Mouse (Mus musculus): ENCODE data around the gene Bcl2l13. TPM values are rescaled to one million over a fixed set of nuclear protein-coding genes. Genes with fewer than 3 reads are reported as not detected.

Bcl2l13 gene
- polyA plus RNA-seq, 1 experiment from 2014 or later: 26.2 TPM

- DNase-seq (ENCODE audit: low spot score) (no peak), ATAC-seq (ENCODE audit: low read depth) (no peak)
- Histone ChIP-seq H3K9ac (ENCODE audit: low read depth, low read length) (no peak overlapping the region), H3K9me3 (ENCODE audit: control insufficient read depth, low read length) (no peaks in the 10 kb centered on the region), H3K27me3 (replicated peaks; ENCODE audit: control insufficient read depth, insufficient read depth, low read length) (no peaks in the 10 kb centered on the region), H3K4me1 (ENCODE audit: control insufficient read depth, insufficient read depth, low read length) (no peaks in the 10 kb centered on the region), H3K27ac (replicated peaks; ENCODE audit: low read depth, low read length) (no peak overlapping the region), H3K4me3 (ENCODE audit: low read depth, low read length) (no peak overlapping the region), H3K4me2 (ENCODE audit: low read depth, low read length) (no peak overlapping the region), H3K36me3 (ENCODE audit: control insufficient read depth, insufficient read depth, low read length) (peaks cover 26% of the 10 kb centered on the region)
- WGBS: 90% methylated on average over 7 of the region's 7 CpGs
These were observed 97.7 kb downstream of the Bcl2l13 start for GRCm38 (mm10) chr6:120933670-120934069.

GRCm38 (mm10) chr6:120934176-120934575 is 98.2 kb downstream of the Bcl2l13 start:
- Histone ChIP-seq H3K9ac (ENCODE audit: low read depth, low read length) (no peak overlapping the region), H3K36me3 (ENCODE audit: control insufficient read depth, insufficient read depth, low read length) (peaks cover 26% of the 10 kb centered on the region), H3K4me1 (ENCODE audit: control insufficient read depth, insufficient read depth, low read length) (no peaks in the 10 kb centered on the region), H3K4me2 (ENCODE audit: low read depth, low read length) (no peak overlapping the region), H3K27me3 (replicated peaks; ENCODE audit: control insufficient read depth, insufficient read depth, low read length) (no peaks in the 10 kb centered on the region), H3K27ac (replicated peaks; ENCODE audit: low read depth, low read length) (no peak overlapping the region), H3K9me3 (ENCODE audit: control insufficient read depth, low read length) (no peaks in the 10 kb centered on the region), H3K4me3 (ENCODE audit: low read depth, low read length) (no peak overlapping the region)
- ATAC-seq (ENCODE audit: low read depth): no peak
- no peak for DNase-seq (ENCODE audit: low spot score)
- 57% methylated on average over 4 of the region's 4 CpGs for WGBS

GRCm38 (mm10) chr6:120937104-120937617 is 101.1 kb downstream of the Bcl2l13 start:
- DNase-seq (ENCODE audit: low spot score): no peak
- Histone ChIP-seq H3K4me1 (ENCODE audit: control insufficient read depth, insufficient read depth, low read length) (no peaks in the 10 kb centered on the region), H3K4me3 (ENCODE audit: low read depth, low read length) (no peak overlapping the region), H3K27me3 (replicated peaks; ENCODE audit: control insufficient read depth, insufficient read depth, low read length) (no peaks in the 10 kb centered on the region), H3K36me3 (ENCODE audit: control insufficient read depth, insufficient read depth, low read length) (peaks cover 22% of the 10 kb centered on the region), H3K9ac (ENCODE audit: low read depth, low read length) (no peak overlapping the region), H3K4me2 (ENCODE audit: low read depth, low read length) (no peak overlapping the region), H3K9me3 (ENCODE audit: control insufficient read depth, low read length) (no peaks in the 10 kb centered on the region), H3K27ac (replicated peaks; ENCODE audit: low read depth, low read length) (no peak overlapping the region)
- 76% methylated on average over 16 of the region's 16 CpGs for WGBS
- ATAC-seq (ENCODE audit: low read depth): no peak

- Histone ChIP-seq H3K27ac (replicated peaks; ENCODE audit: low read depth, low read length) (no peak overlapping the region), H3K9ac (ENCODE audit: low read depth, low read length) (no peak overlapping the region), H3K27me3 (replicated peaks; ENCODE audit: control insufficient read depth, insufficient read depth, low read length) (no peaks in the 10 kb centered on the region), H3K4me1 (ENCODE audit: control insufficient read depth, insufficient read depth, low read length) (no peaks in the 10 kb centered on the region), H3K36me3 (ENCODE audit: control insufficient read depth, insufficient read depth, low read length) (peaks cover 13% of the 10 kb centered on the region), H3K9me3 (ENCODE audit: control insufficient read depth, low read length) (no peaks in the 10 kb centered on the region), H3K4me2 (ENCODE audit: low read depth, low read length) (no peak overlapping the region), H3K4me3 (ENCODE audit: low read depth, low read length) (no peak overlapping the region)
- ATAC-seq (ENCODE audit: low read depth) (no peak), DNase-seq (ENCODE audit: low spot score) (no peak)
- WGBS: 80% methylated on average over 11 of the region's 11 CpGs
These were observed 102.1 kb downstream of the Bcl2l13 start for GRCm38 (mm10) chr6:120937999-120938608.

- peaks cover 12% of the 10 kb centered on the region for H3K36me3 ChIP-seq (ENCODE audit: control insufficient read depth, insufficient read depth, low read length)
These were observed 102.9 kb downstream of the Bcl2l13 start for GRCm38 (mm10) chr6:120938763-120939450.

GRCm38 (mm10) chr6:120939783-120940182 is 103.8 kb downstream of the Bcl2l13 start:
- ATAC-seq (ENCODE audit: low read depth) (no peak), DNase-seq (ENCODE audit: low spot score) (no peak)
- WGBS: 69% methylated on average over 3 of the region's 3 CpGs
- Histone ChIP-seq H3K4me2 (ENCODE audit: low read depth, low read length) (no peak overlapping the region), H3K9me3 (ENCODE audit: control insufficient read depth, low read length) (no peaks in the 10 kb centered on the region), H3K36me3 (ENCODE audit: control insufficient read depth, insufficient read depth, low read length) (peaks cover 3% of the 10 kb centered on the region; the same call in 1 of the 2 replicates), H3K27me3 (replicated peaks; ENCODE audit: control insufficient read depth, insufficient read depth, low read length) (no peaks in the 10 kb centered on the region), H3K4me1 (ENCODE audit: control insufficient read depth, insufficient read depth, low read length) (no peaks in the 10 kb centered on the region), H3K4me3 (ENCODE audit: low read depth, low read length) (no peak overlapping the region), H3K9ac (ENCODE audit: low read depth, low read length) (no peak overlapping the region), H3K27ac (replicated peaks; ENCODE audit: low read depth, low read length) (no peak overlapping the region)

More at GRCm38 (mm10) chr6:120938763-120939450, 102.9 kb downstream of the Bcl2l13 start:
- WGBS: 85% methylated on average over 12 of the region's 12 CpGs
- Histone ChIP-seq H3K9ac (ENCODE audit: low read depth, low read length) (no peak overlapping the region), H3K4me3 (ENCODE audit: low read depth, low read length) (no peak overlapping the region), H3K27me3 (replicated peaks; ENCODE audit: control insufficient read depth, insufficient read depth, low read length) (no peaks in the 10 kb centered on the region), H3K27ac (replicated peaks; ENCODE audit: low read depth, low read length) (no peak overlapping the region), H3K4me1 (ENCODE audit: control insufficient read depth, insufficient read depth, low read length) (no peaks in the 10 kb centered on the region), H3K4me2 (ENCODE audit: low read depth, low read length) (no peak overlapping the region), H3K9me3 (ENCODE audit: control insufficient read depth, low read length) (no peaks in the 10 kb centered on the region)
- ATAC-seq (ENCODE audit: low read depth) (no peak), DNase-seq (ENCODE audit: low spot score) (no peak)

GRCm38 (mm10) chr6:120940446-120941083 is 104.6 kb downstream of the Bcl2l13 start:
- H3K9me3 ChIP-seq (ENCODE audit: control insufficient read depth, low read length): no peaks in the 10 kb centered on the region
- H3K4me2 ChIP-seq (ENCODE audit: low read depth, low read length): no peak overlapping the region
- WGBS: 83% methylated on average over 7 of the region's 7 CpGs
- no peaks in the 10 kb centered on the region for H3K4me1 ChIP-seq (ENCODE audit: control insufficient read depth, insufficient read depth, low read length)
- no peaks in the 10 kb centered on the region; the same call in 1 of the 2 replicates for H3K36me3 ChIP-seq (ENCODE audit: control insufficient read depth, insufficient read depth, low read length)
- no peak overlapping the region for H3K27ac ChIP-seq (replicated peaks; ENCODE audit: low read depth, low read length)
- DNase-seq (ENCODE audit: low spot score) (no peak), ATAC-seq (ENCODE audit: low read depth) (no peak)
- no peak overlapping the region for H3K4me3 ChIP-seq (ENCODE audit: low read depth, low read length)
- H3K27me3 ChIP-seq (replicated peaks; ENCODE audit: control insufficient read depth, insufficient read depth, low read length): no peaks in the 10 kb centered on the region
- no peak overlapping the region for H3K9ac ChIP-seq (ENCODE audit: low read depth, low read length)

DNA sequence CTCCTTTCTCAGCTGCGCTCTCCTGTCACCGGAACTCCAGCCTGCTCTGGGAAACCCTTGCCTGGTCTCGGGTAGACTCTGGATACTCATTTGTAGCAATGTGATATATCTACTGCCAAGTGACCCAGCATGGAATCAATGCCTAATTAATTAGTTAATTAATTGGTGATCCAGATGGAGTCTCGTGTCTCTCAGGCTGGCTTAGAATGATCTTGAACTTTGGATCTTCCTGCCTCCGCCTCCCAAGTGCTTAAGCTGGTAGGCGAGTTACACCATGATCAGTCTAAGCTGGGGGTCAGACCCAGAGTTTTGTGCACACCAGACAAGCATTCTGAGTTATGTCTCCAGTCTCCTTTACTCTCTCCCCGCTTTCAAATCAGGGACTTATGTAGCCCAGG is 105.1 kb downstream of the Bcl2l13 start:
- no peaks in the 10 kb centered on the region for H3K9me3 ChIP-seq (ENCODE audit: control insufficient read depth, low read length)
- no peak overlapping the region for H3K9ac ChIP-seq (ENCODE audit: low read depth, low read length)
- DNase-seq (ENCODE audit: low spot score): no peak
- ATAC-seq (ENCODE audit: low read depth): no peak
- H3K27ac ChIP-seq (replicated peaks; ENCODE audit: low read depth, low read length): no peak overlapping the region
- no peak overlapping the region for H3K4me3 ChIP-seq (ENCODE audit: low read depth, low read length)
- H3K4me2 ChIP-seq (ENCODE audit: low read depth, low read length): no peak overlapping the region
- H3K36me3 ChIP-seq (ENCODE audit: control insufficient read depth, insufficient read depth, low read length): peaks cover 3% of the 10 kb centered on the region
- H3K4me1 ChIP-seq (ENCODE audit: control insufficient read depth, insufficient read depth, low read length): no peaks in the 10 kb centered on the region
- whole genome bisulfite sequencing: 80% methylated on average over 7 of the region's 7 CpGs
- H3K27me3 ChIP-seq (replicated peaks; ENCODE audit: control insufficient read depth, insufficient read depth, low read length): no peaks in the 10 kb centered on the region

All from embryonic facial prominence, embryonic 14.5 days (tissue).